Mouse (Mus musculus) cerebellum, postnatal 36 days (tissue): ENCODE results near the gene Slc12a4.
"Not testable (repeated sequence)": the region's sequence is repeated elsewhere in the genome, so short reads cannot be mapped to it uniquely, and the experiment has no call there.

ENCODE experiments used
- DNase-seq, 2 experiments: peaks; one replicate each; pipeline ENCODE4 v3.0.0; 2021 to 2022; ENCODE audit warnings: mixed read lengths in 2 of 2

Gene Slc12a4

GRCm38 (mm10) chr8:105965905-105966341 is at the start of gene Slc12a4:
TSS of gene Slc12a4 (minus strand) at chr8:105966097.
- DNase-seq: peak in 1 of 2 experiments; percentile 27

GRCm38 (mm10) chr8:106012203-106012602 is 46.3 kb upstream of the Slc12a4 start:
- DNase-seq: not testable (repeated sequence)

- no peak for DNase-seq
Measured at GRCm38 (mm10) chr8:106011643-106011986, 45.7 kb upstream of the Slc12a4 start, which contains the start of gene Ddx28. TSS of gene Ddx28 (minus strand) at chr8:106011882.

- peak; percentile 95 to 97 for DNase-seq
Measured at GRCm38 (mm10) chr8:106010748-106011642, 45.1 kb upstream of the Slc12a4 start.

- DNase-seq: not testable (repeated sequence)
Measured at GRCm38 (mm10) chr8:106007891-106008290, 42.0 kb upstream of the Slc12a4 start.

GRCm38 (mm10) chr8:106007135-106007534 is 41.2 kb upstream of the Slc12a4 start:
- DNase-seq: no peak

- DNase-seq: no peak
Measured at GRCm38 (mm10) chr8:106006413-106006812, 40.5 kb upstream of the Slc12a4 start.

- DNase-seq: no peak
Measured at GRCm38 (mm10) chr8:106005875-106006274, 40.0 kb upstream of the Slc12a4 start, which contains the start of gene Dpep2nb. TSS of gene Dpep2nb (minus strand) at chr8:106005975.

GRCm38 (mm10) chr8:106004538-106005207 is 38.8 kb upstream of the Slc12a4 start:
- no peak for DNase-seq

- peak; percentile 77 to 80 for DNase-seq
Measured at GRCm38 (mm10) chr8:106001908-106002307, 36.0 kb upstream of the Slc12a4 start.

GRCm38 (mm10) chr8:105998971-105999370 is 33.1 kb upstream of the Slc12a4 start:
- DNase-seq: no peak

GRCm38 (mm10) chr8:105996359-105996758 is 30.5 kb upstream of the Slc12a4 start:
- DNase-seq: no peak

GRCm38 (mm10) chr8:105993226-105993625 is 27.3 kb upstream of the Slc12a4 start:
- no peak for DNase-seq

GRCm38 (mm10) chr8:105992499-105992898 is 26.6 kb upstream of the Slc12a4 start:
- no peak for DNase-seq

- DNase-seq: no peak
Measured at GRCm38 (mm10) chr8:105991546-105991945, 25.6 kb upstream of the Slc12a4 start.

GRCm38 (mm10) chr8:105990856-105991387 is 25.0 kb upstream of the Slc12a4 start, which contains the start of gene Dus2:
TSS of gene Dus2 (plus strand) at chr8:105991337.
- DNase-seq: peak; percentile 83 to 88

- DNase-seq: no peak
Measured at GRCm38 (mm10) chr8:105988546-105988945, 22.6 kb upstream of the Slc12a4 start.

GRCm38 (mm10) chr8:105983406-105983805 is 17.5 kb upstream of the Slc12a4 start:
- not testable (repeated sequence) for DNase-seq

- DNase-seq: no peak
Measured at GRCm38 (mm10) chr8:105981146-105981545, 15.2 kb upstream of the Slc12a4 start.

- no peak for DNase-seq
Measured at GRCm38 (mm10) chr8:105979325-105979724, 13.4 kb upstream of the Slc12a4 start, which contains the start of gene Dpep3. TSS of gene Dpep3 (minus strand) at chr8:105979429.

GRCm38 (mm10) chr8:105975363-105975762 is 9.5 kb upstream of the Slc12a4 start:
- DNase-seq: no peak

GRCm38 (mm10) chr8:105971019-105971720 is 5.3 kb upstream of the Slc12a4 start:
- no peak for DNase-seq

- DNase-seq: no peak
Measured at GRCm38 (mm10) chr8:105969367-105969766, 3.5 kb upstream of the Slc12a4 start.
